Mouse (Mus musculus): ENCODE measurements around the gene Pla2g4e. TPM values are rescaled to one million over a fixed set of nuclear protein-coding genes. Genes with fewer than 3 reads are reported as not detected.

Pla2g4e gene
- polyA plus RNA-seq (2012; rRNA removed), result 17.2 and 20.5 TPM in 2 replicates

- Histone ChIP-seq H3K4me1 (ENCODE audit: control insufficient read depth, insufficient read depth, low read length) (no peaks in the 10 kb centered on the region), H3K27ac (ENCODE audit: insufficient read depth, low read length) (peak within 1 kb of the TSS; percentile 80), H3K4me3 (ENCODE audit: insufficient read depth, low read length) (peak within 1 kb of the TSS; percentile 77)
- TF ChIP-seq CTCF (IDR thresholded peaks at IDR 0.05; ENCODE audit: extremely low read depth, insufficient read depth, low read length) (no peak), POLR2A (IDR thresholded peaks at IDR 0.05; ENCODE audit: extremely low read depth, insufficient read depth, low read length) (0 out of 2 replicates have a peak, but pooled peaks have one; percentile 18)
Observed at GRCm38 (mm10) chr2:120244679-120245420, at the start of gene Pla2g4e. Gene Pla2g4e (minus strand): TSS chr2:120245335.

- TF ChIP-seq POLR2A (IDR thresholded peaks at IDR 0.05; ENCODE audit: extremely low read depth, insufficient read depth, low read length), result no peak
- no peak for TF ChIP-seq CTCF (IDR thresholded peaks at IDR 0.05; ENCODE audit: extremely low read depth, insufficient read depth, low read length)
- Histone ChIP-seq H3K4me3 (ENCODE audit: insufficient read depth, low read length) (no peak overlapping the region), H3K4me1 (ENCODE audit: control insufficient read depth, insufficient read depth, low read length) (no peaks in the 10 kb centered on the region), H3K27ac (ENCODE audit: insufficient read depth, low read length) (no peak overlapping the region)
Observed at GRCm38 (mm10) chr2:120291471-120292078, 46.4 kb upstream of the Pla2g4e start.

- no peak within 1 kb of the TSS for H3K27ac ChIP-seq (ENCODE audit: insufficient read depth, low read length)
- no peaks in the 10 kb centered on the region for H3K4me1 ChIP-seq (ENCODE audit: control insufficient read depth, insufficient read depth, low read length)
- H3K4me3 ChIP-seq (ENCODE audit: insufficient read depth, low read length), result no peak within 1 kb of the TSS
- TF ChIP-seq CTCF (IDR thresholded peaks at IDR 0.05; ENCODE audit: extremely low read depth, insufficient read depth, low read length) (no peak), POLR2A (IDR thresholded peaks at IDR 0.05; ENCODE audit: extremely low read depth, insufficient read depth, low read length) (no peak)
Observed at GRCm38 (mm10) chr2:120288995-120289394, 43.9 kb upstream of the Pla2g4e start, which contains the start of gene Pla2g4d. Gene Pla2g4d (minus strand): TSS chr2:120289197.

GRCm38 (mm10) chr2:120288401-120288800, 43.3 kb upstream of the Pla2g4e start:
- H3K4me3 ChIP-seq (ENCODE audit: insufficient read depth, low read length), result no peak overlapping the region
- H3K27ac ChIP-seq (ENCODE audit: insufficient read depth, low read length), result no peak overlapping the region
- TF ChIP-seq POLR2A (IDR thresholded peaks at IDR 0.05; ENCODE audit: extremely low read depth, insufficient read depth, low read length) (no peak), CTCF (IDR thresholded peaks at IDR 0.05; ENCODE audit: extremely low read depth, insufficient read depth, low read length) (no peak)

GRCm38 (mm10) chr2:120285639-120286038, 40.5 kb upstream of the Pla2g4e start:
- TF ChIP-seq POLR2A (IDR thresholded peaks at IDR 0.05; ENCODE audit: extremely low read depth, insufficient read depth, low read length) (no peak), CTCF (IDR thresholded peaks at IDR 0.05; ENCODE audit: extremely low read depth, insufficient read depth, low read length) (no peak)
- Histone ChIP-seq H3K27ac (ENCODE audit: insufficient read depth, low read length) (no peak overlapping the region), H3K4me3 (ENCODE audit: insufficient read depth, low read length) (no peak overlapping the region), H3K4me1 (ENCODE audit: control insufficient read depth, insufficient read depth, low read length) (no peaks in the 10 kb centered on the region)

More at GRCm38 (mm10) chr2:120288401-120288800, 43.3 kb upstream of the Pla2g4e start:
- no peaks in the 10 kb centered on the region for H3K4me1 ChIP-seq (ENCODE audit: control insufficient read depth, insufficient read depth, low read length)

- Histone ChIP-seq H3K4me1 (ENCODE audit: control insufficient read depth, insufficient read depth, low read length) (no peaks in the 10 kb centered on the region), H3K4me3 (ENCODE audit: insufficient read depth, low read length) (no peak overlapping the region), H3K27ac (ENCODE audit: insufficient read depth, low read length) (no peak overlapping the region)
- TF ChIP-seq CTCF (IDR thresholded peaks at IDR 0.05; ENCODE audit: extremely low read depth, insufficient read depth, low read length) (no peak), POLR2A (IDR thresholded peaks at IDR 0.05; ENCODE audit: extremely low read depth, insufficient read depth, low read length) (no peak)
Observed at GRCm38 (mm10) chr2:120284705-120285104, 39.6 kb upstream of the Pla2g4e start.

GRCm38 (mm10) chr2:120284094-120284493, 39.0 kb upstream of the Pla2g4e start:
- Histone ChIP-seq H3K4me3 (ENCODE audit: insufficient read depth, low read length) (no peak overlapping the region), H3K27ac (ENCODE audit: insufficient read depth, low read length) (no peak overlapping the region), H3K4me1 (ENCODE audit: control insufficient read depth, insufficient read depth, low read length) (no peaks in the 10 kb centered on the region)
- TF ChIP-seq POLR2A (IDR thresholded peaks at IDR 0.05; ENCODE audit: extremely low read depth, insufficient read depth, low read length), result no peak

GRCm38 (mm10) chr2:120283550-120283949, 38.4 kb upstream of the Pla2g4e start:
- Histone ChIP-seq H3K27ac (ENCODE audit: insufficient read depth, low read length) (no peak overlapping the region), H3K4me3 (ENCODE audit: insufficient read depth, low read length) (no peak overlapping the region), H3K4me1 (ENCODE audit: control insufficient read depth, insufficient read depth, low read length) (no peaks in the 10 kb centered on the region)
- TF ChIP-seq CTCF (IDR thresholded peaks at IDR 0.05; ENCODE audit: extremely low read depth, insufficient read depth, low read length) (no peak), POLR2A (IDR thresholded peaks at IDR 0.05; ENCODE audit: extremely low read depth, insufficient read depth, low read length) (no peak)

- Histone ChIP-seq H3K4me3 (ENCODE audit: insufficient read depth, low read length) (no peak overlapping the region), H3K27ac (ENCODE audit: insufficient read depth, low read length) (no peak overlapping the region), H3K4me1 (ENCODE audit: control insufficient read depth, insufficient read depth, low read length) (no peaks in the 10 kb centered on the region)
- TF ChIP-seq POLR2A (IDR thresholded peaks at IDR 0.05; ENCODE audit: extremely low read depth, insufficient read depth, low read length) (no peak), CTCF (IDR thresholded peaks at IDR 0.05; ENCODE audit: extremely low read depth, insufficient read depth, low read length) (peak; percentile 18; the same call in 1 of the 2 replicates)
Observed at GRCm38 (mm10) chr2:120281221-120281620, 36.1 kb upstream of the Pla2g4e start.

- no peak overlapping the region for H3K27ac ChIP-seq (ENCODE audit: insufficient read depth, low read length)
- no peaks in the 10 kb centered on the region for H3K4me1 ChIP-seq (ENCODE audit: control insufficient read depth, insufficient read depth, low read length)
- H3K4me3 ChIP-seq (ENCODE audit: insufficient read depth, low read length), result no peak overlapping the region
- TF ChIP-seq POLR2A (IDR thresholded peaks at IDR 0.05; ENCODE audit: extremely low read depth, insufficient read depth, low read length), result no peak
- TF ChIP-seq CTCF (IDR thresholded peaks at IDR 0.05; ENCODE audit: extremely low read depth, insufficient read depth, low read length), result peak; percentile 78
Observed at GRCm38 (mm10) chr2:120279961-120280360, 34.8 kb upstream of the Pla2g4e start.
